Mouse (Mus musculus): ENCODE measurements around the gene Itpkc. TPM values are rescaled to one million over a fixed set of nuclear protein-coding genes. Genes with fewer than 3 reads are reported as not detected.

Itpkc gene
- polyA plus RNA-seq, 1 experiment from 2014 or later = 3.3 TPM

DNA sequence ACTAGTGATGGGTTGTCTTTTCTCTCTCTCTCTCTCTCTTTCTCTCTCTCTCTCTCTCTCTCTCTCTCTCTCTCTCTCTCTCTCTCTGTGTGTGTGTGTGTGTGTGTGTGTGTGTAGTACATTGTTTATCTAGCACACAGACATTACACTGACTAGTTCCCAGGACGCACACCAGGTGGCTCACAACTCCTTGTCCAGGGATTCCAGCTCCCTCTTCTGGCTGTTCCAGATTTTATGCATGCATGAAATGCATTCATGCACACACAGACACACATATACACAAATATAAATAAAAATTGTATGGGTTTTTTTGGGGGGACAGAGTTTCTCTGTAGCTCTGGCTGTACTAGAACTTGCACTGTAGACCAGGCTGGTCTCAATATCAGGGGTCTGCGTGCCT lies 9.1 kb upstream of the Itpkc start:
- Histone ChIP-seq H3K9me3 (no peaks in the 10 kb centered on the region), H3K27ac (replicated peaks) (no peak overlapping the region), H3K4me2 (no peak overlapping the region), H3K4me3 (no peak overlapping the region), H3K27me3 (replicated peaks) (no peaks in the 10 kb centered on the region), H3K9ac (no peak overlapping the region), H3K36me3 (peaks cover 49% of the 10 kb centered on the region), H3K4me1 (peaks cover 9% of the 10 kb centered on the region)
- ATAC-seq (ENCODE audit: extremely low read depth, insufficient number of reproducible peaks, low FRiP score, low TSS enrichment) = no peak
- WGBS = 89% methylated on average over 2 of the region's 2 CpGs

DNA sequence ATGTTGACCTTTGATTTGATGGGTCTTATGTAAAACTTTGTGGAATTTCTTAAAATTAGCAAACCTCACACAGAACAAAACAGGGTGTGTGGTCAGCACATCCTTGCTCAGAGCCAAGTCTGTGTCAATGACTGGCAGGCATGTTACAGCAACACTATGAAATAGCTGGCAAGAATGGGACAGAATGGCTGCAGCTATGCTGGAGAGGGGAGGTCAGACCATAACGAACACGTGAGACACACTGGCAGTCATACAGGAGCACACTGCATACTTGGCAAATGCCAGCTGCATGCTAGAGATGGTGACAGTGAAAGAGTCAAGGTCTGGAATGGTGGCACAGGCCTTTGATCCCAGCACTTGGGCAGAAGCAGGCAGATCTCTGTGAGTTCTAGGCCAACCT lies 7.3 kb upstream of the Itpkc start:
- Histone ChIP-seq H3K36me3 (peaks cover 33% of the 10 kb centered on the region), H3K4me3 (no peak overlapping the region), H3K9me3 (no peaks in the 10 kb centered on the region), H3K9ac (no peak overlapping the region), H3K4me1 (peaks cover 14% of the 10 kb centered on the region), H3K4me2 (no peak overlapping the region), H3K27ac (replicated peaks) (no peak overlapping the region), H3K27me3 (replicated peaks) (no peaks in the 10 kb centered on the region)
- 84% methylated on average over 2 of the region's 2 CpGs for WGBS
- no peak for ATAC-seq (ENCODE audit: extremely low read depth, insufficient number of reproducible peaks, low FRiP score, low TSS enrichment)

DNA sequence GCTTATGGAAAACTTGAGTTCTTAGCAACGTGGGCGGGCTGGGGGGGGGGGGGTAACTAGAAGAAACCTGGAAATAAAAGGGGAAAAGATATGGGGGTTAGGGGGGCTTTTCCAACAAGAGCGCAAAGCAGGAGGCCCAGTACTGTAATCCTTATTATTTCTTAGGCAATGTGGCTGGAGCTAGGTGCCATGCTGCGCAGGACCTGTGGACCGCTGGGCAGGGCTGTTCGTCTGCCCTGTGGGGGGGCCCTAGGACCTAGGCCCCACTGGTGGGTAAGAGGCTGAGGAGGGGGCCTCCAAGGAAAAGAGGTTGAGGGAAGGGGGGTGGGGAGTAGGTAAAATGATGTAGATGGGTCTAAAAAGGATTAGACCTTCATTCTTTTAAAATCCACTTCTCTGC lies 4.8 kb upstream of the Itpkc start:
- H3K27ac ChIP-seq (replicated peaks) = peak overlapping the region; percentile 67
- no peak for ATAC-seq (ENCODE audit: extremely low read depth, insufficient number of reproducible peaks, low FRiP score, low TSS enrichment)
- peak overlapping the region; percentile 80 for H3K4me2 ChIP-seq
- peaks cover 16% of the 10 kb centered on the region for H3K36me3 ChIP-seq
- WGBS = 6% methylated on average over 6 of the region's 6 CpGs
- no peaks in the 10 kb centered on the region for H3K27me3 ChIP-seq (replicated peaks)
- peak overlapping the region; percentile 69 for H3K4me3 ChIP-seq
- no peaks in the 10 kb centered on the region for H3K9me3 ChIP-seq
- peak overlapping the region; percentile 81 for H3K9ac ChIP-seq
- peaks cover 19% of the 10 kb centered on the region for H3K4me1 ChIP-seq

DNA sequence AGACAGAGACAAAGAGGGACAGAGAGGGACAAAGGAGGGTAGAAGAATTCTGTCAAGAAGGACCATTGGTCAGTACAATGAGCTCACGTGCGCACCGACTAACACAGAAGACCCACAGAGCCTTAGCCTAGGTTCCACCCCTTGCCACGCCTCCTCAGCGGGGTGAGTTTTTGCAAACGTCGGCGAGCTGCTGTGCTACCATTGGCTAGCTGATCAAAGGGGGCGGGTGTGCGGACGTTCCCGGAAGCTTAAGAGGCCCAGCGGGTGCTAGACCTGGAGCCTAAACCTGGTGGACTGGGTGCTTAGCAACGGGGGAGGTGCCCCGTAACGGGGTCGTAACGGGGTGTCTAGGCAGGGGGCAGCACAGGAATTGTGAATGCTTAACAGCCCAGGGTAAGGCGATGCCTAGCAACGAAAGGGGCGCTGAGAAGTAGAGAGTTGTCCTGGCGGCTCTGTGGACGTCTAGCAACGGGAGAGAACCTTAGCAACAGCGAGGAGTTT lies 4.4 kb upstream of the Itpkc start, which contains the start of gene Coq8b:
Gene Coq8b, plus strand, starts transcription at position 243 of the 501 bp plus-strand sequence.
- peak within 1 kb of the TSS; percentile 67 for H3K27ac ChIP-seq (replicated peaks)
- H3K4me3 ChIP-seq = peak within 1 kb of the TSS; percentile 69
- WGBS = 1% methylated on average over 25 of the region's 25 CpGs
- peaks cover 13% of the 10 kb centered on the region for H3K36me3 ChIP-seq
- no peaks in the 10 kb centered on the region for H3K27me3 ChIP-seq (replicated peaks)
- no peaks in the 10 kb centered on the region for H3K9me3 ChIP-seq
- peak within 1 kb of the TSS; percentile 81 for H3K9ac ChIP-seq
- ATAC-seq (ENCODE audit: extremely low read depth, insufficient number of reproducible peaks, low FRiP score, low TSS enrichment) = peak; percentile 84
- H3K4me2 ChIP-seq = peak within 1 kb of the TSS; percentile 80
- H3K4me1 ChIP-seq = peaks cover 20% of the 10 kb centered on the region

DNA sequence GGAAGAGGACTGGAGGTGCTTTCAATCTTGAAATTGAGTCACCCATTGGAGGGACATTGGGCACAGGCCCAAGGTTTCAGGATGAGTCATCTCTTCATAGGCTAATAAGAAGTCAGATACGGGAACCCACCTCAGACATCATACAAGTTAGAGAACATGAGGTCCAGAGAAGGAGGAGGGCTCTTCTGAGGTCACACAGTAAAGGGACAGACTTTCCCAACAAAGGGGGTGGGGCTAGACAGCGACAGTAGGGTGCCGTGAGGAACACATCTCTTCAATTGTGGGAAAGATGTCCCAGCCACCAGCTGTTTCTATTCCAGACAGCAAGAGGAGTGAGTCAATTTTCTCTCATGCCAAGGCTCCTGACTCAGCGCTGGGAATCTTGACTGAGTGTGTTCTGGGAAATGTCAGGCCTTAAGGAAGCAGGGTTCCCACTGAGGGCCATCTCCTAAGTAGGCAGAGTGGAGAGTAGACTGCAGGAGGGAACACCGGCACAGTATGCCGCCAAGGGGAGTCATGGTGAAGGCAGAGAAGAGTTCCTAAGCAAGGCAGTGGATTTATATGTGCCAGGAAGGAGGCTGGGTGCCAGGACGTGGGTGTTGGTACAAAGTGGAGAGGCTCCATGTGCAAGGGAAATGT lies 3.4 kb upstream of the Itpkc start:
- Histone ChIP-seq H3K4me2 (0 out of 2 replicates have a peak overlapping the region, but pooled peaks have one; percentile 80), H3K27me3 (replicated peaks) (no peaks in the 10 kb centered on the region), H3K4me1 (peaks cover 30% of the 10 kb centered on the region), H3K4me3 (no peak overlapping the region), H3K9ac (no peak overlapping the region), H3K27ac (replicated peaks) (peak overlapping the region; percentile 45; the same call in 1 of the 2 replicates), H3K36me3 (0 out of 2 replicates have a peak, but pooled peaks cover 5% of the 10 kb centered on the region), H3K9me3 (no peaks in the 10 kb centered on the region)
- 65% methylated on average over 7 of the region's 7 CpGs for WGBS
- no peak for ATAC-seq (ENCODE audit: extremely low read depth, insufficient number of reproducible peaks, low FRiP score, low TSS enrichment)

DNA sequence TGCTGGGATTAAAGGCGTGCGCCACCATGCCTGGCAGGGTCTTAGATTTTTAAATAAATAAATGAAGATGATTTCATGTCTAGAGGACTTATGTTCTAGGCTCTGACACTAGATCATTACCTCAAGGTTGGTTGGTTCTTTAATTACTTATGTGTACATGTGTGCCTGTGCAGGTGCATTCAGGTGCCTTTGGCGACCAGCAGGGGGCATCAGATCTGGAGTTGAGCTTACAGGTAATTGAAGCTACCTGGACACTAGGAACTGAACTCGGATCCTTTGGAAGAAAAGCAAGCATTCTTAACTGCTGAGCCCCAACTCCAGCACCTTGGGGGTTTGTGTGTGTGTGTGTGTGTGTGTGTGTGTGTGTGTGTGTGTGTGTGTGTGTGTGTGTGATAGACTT lies 2.3 kb upstream of the Itpkc start:
- ATAC-seq (ENCODE audit: extremely low read depth, insufficient number of reproducible peaks, low FRiP score, low TSS enrichment) = no peak
- Histone ChIP-seq H3K36me3 (0 out of 2 replicates have a peak, but pooled peaks cover 2% of the 10 kb centered on the region), H3K27ac (replicated peaks) (no peak overlapping the region), H3K9me3 (no peaks in the 10 kb centered on the region), H3K4me3 (no peak overlapping the region), H3K4me2 (no peak overlapping the region), H3K9ac (no peak overlapping the region), H3K4me1 (peaks cover 40% of the 10 kb centered on the region), H3K27me3 (replicated peaks) (no peaks in the 10 kb centered on the region)
- WGBS = 70% methylated on average over 4 of the region's 4 CpGs

DNA sequence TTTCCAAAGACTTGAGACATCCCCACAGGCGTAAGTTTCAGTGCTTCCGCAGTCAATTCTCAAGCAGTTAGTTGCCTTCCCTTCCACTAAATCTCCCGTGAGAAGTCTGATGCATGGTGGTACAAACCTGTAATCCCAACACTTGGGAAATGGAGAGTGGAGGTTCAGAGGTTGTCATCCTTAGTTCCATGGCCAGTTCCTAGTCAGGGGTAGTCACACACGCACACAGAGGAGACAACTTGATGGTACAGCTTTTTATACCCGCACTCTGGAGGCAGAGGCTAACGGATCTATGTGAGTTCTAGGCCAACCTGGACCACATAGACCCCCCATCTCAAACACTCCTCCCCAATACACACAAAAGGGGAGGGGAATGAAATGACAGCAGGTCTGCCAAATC lies 404 bp upstream of the Itpkc start:
- no peaks in the 10 kb centered on the region for H3K36me3 ChIP-seq
- no peaks in the 10 kb centered on the region for H3K9me3 ChIP-seq
- H3K4me3 ChIP-seq = peak overlapping the region; percentile 87
- no peak for ATAC-seq (ENCODE audit: extremely low read depth, insufficient number of reproducible peaks, low FRiP score, low TSS enrichment)
- peak overlapping the region; percentile 93 for H3K4me2 ChIP-seq
- 20% methylated on average over 6 of the region's 6 CpGs for WGBS
- no peaks in the 10 kb centered on the region for H3K27me3 ChIP-seq (replicated peaks)
- H3K27ac ChIP-seq (replicated peaks) = peak overlapping the region; percentile 89
- peak overlapping the region; percentile 85 for H3K9ac ChIP-seq
- H3K4me1 ChIP-seq = peaks cover 57% of the 10 kb centered on the region

DNA sequence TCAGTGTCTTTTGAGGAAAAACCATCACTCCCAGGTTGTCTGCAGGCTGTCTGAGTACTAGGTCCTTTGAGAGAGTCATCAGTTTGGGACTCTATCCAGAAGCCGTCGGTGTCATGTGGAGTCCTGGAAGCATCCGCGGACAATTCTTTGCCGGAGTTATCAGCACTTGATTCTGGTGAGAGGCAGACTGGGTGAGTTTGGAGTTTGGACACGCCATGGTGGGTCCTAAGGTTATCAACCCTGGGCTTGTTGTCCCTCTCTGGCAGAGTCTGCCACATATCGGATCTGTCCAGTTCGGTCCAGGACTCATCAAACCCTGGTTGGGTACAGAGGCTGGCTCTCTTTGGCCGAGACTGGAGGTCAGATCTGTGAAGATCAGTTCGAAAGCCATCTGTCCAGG lies 785 bp downstream of the Itpkc start:
- peak overlapping the region; percentile 85 for H3K9ac ChIP-seq
- 0 out of 2 replicates have a peak, but pooled peaks cover 1% of the 10 kb centered on the region for H3K36me3 ChIP-seq
- H3K27ac ChIP-seq (replicated peaks) = peak overlapping the region; percentile 89
- H3K4me3 ChIP-seq = peak overlapping the region; percentile 87
- no peaks in the 10 kb centered on the region for H3K9me3 ChIP-seq
- WGBS = 1% methylated on average over 10 of the region's 10 CpGs
- no peaks in the 10 kb centered on the region for H3K27me3 ChIP-seq (replicated peaks)
- H3K4me2 ChIP-seq = peak overlapping the region; percentile 93
- H3K4me1 ChIP-seq = peaks cover 53% of the 10 kb centered on the region
- no peak for ATAC-seq (ENCODE audit: extremely low read depth, insufficient number of reproducible peaks, low FRiP score, low TSS enrichment)

DNA sequence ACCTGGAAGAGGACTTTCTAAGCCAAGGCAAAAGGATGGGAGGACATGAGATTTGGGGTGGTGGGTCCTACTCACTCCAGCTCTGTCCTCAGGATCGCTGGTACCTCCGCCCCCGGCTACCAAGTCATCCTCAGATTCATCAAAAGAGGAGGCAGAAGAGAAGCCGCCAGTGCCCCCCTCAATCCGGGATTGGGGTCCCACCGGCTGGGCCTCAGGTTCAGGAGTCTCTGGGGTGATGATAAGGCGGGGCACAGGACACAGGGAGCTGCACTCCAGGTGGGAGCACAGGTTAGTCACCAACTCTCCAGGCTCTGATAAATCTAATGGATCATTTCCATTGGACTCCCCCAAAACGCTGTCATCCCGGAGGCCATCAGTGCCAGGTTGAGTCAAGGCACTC lies 1.2 kb downstream of the Itpkc start:
- WGBS = 32% methylated on average over 9 of the region's 9 CpGs
- ATAC-seq (ENCODE audit: extremely low read depth, insufficient number of reproducible peaks, low FRiP score, low TSS enrichment) = no peak

DNA sequence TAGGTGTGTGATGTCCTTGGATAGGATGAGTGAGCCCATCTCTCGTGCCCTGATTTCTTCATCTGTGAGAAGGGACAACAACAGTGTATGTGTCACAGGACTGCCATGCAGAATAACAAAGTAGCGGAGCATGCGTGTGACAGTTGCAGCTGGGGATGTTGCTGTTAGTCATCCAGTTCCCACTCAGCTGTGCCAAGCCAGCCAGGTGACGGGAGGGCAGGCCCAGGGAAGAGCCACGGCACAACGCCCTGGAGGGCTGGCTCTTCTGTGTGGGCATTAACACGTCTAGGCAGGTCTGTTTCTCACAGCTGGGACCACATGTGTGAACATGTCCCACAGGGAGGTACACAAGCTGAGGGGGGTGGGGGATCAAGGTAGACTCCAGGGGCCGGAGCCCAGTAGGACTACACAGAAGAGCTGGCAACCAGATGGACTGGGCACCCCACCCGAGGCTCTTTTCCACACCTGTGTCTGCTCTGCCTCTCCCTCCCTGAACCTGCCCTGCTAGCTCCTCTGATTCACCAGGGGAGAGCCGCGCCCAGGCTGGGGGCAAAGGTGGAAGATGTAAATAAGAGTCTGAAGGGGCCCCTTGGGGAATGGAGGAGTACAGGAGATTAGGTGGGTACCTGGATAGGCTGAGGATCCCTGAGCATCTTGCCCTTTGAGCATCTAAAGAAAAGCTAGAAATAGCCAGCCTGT lies 3.4 kb downstream of the Itpkc start:
- peak overlapping the region; percentile 93 for H3K4me2 ChIP-seq

More for the DNA sequence above, 1.2 kb downstream of the Itpkc start:
- Histone ChIP-seq H3K27ac (replicated peaks) (no peak overlapping the region), H3K27me3 (replicated peaks) (no peaks in the 10 kb centered on the region), H3K4me1 (peaks cover 50% of the 10 kb centered on the region), H3K4me2 (peak overlapping the region; percentile 93), H3K9me3 (no peaks in the 10 kb centered on the region), H3K9ac (peak overlapping the region; percentile 85), H3K4me3 (peak overlapping the region; percentile 87), H3K36me3 (0 out of 2 replicates have a peak, but pooled peaks cover 5% of the 10 kb centered on the region)

DNA sequence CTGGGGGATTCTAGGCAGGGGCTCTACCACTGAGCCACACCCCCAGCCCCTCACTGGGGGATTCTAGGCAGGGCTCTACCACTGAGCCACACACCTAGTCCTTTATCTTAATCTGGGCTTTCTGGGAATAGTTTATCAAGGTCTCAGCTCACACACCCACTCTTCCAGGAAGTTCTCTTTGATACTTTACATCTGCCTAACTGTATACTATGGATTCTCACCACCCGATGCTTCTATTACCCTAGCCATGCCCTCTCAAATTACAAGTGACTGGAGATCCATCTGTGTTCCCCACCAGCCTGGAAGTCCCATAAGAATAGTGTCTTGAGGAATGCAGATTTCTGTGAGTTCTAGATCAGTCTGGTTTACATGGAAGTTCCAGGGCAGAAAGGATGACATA lies 5.9 kb downstream of the Itpkc start:
- Histone ChIP-seq H3K4me2 (no peak overlapping the region), H3K27ac (replicated peaks) (no peak overlapping the region), H3K9me3 (no peaks in the 10 kb centered on the region), H3K27me3 (replicated peaks) (no peaks in the 10 kb centered on the region), H3K4me1 (peaks cover 43% of the 10 kb centered on the region), H3K36me3 (peaks cover 22% of the 10 kb centered on the region), H3K9ac (no peak overlapping the region), H3K4me3 (no peak overlapping the region)
- 56% methylated on average over 1 of the region's 1 CpGs for WGBS
- no peak for ATAC-seq (ENCODE audit: extremely low read depth, insufficient number of reproducible peaks, low FRiP score, low TSS enrichment)

More for the DNA sequence above, 3.4 kb downstream of the Itpkc start:
- no peaks in the 10 kb centered on the region for H3K9me3 ChIP-seq
- 82% methylated on average over 11 of the region's 11 CpGs for WGBS
- no peak overlapping the region for H3K27ac ChIP-seq (replicated peaks)
- H3K4me3 ChIP-seq = 0 out of 2 replicates have a peak overlapping the region, but pooled peaks have one; percentile 6
- H3K36me3 ChIP-seq = peaks cover 11% of the 10 kb centered on the region
- H3K4me1 ChIP-seq = peaks cover 51% of the 10 kb centered on the region
- ATAC-seq (ENCODE audit: extremely low read depth, insufficient number of reproducible peaks, low FRiP score, low TSS enrichment) = no peak
- H3K9ac ChIP-seq = peak overlapping the region; percentile 65
- no peaks in the 10 kb centered on the region for H3K27me3 ChIP-seq (replicated peaks)
